Mouse (Mus musculus): ENCODE data around the gene Map7. TPM values are rescaled to one million over a fixed set of nuclear protein-coding genes. Genes with fewer than 3 reads are reported as not detected.

Gene Map7
- polyA plus RNA-seq, 1 experiment: 108 TPM

GRCm38 (mm10) chr10:20298152-20298920, 150.1 kb downstream of the Map7 start:
- H3K27me3 ChIP-seq (ENCODE audit: control insufficient read depth, insufficient read depth, low read length, poor library complexity, severe bottlenecking): no peaks in the 10 kb centered on the region

GRCm38 (mm10) chr10:20299114-20299513, 150.8 kb downstream of the Map7 start:
- Histone ChIP-seq H3K4me1 (ENCODE audit: control insufficient read depth, insufficient read depth, low read length) (peaks cover 4% of the 10 kb centered on the region), H3K9me3 (replicated peaks; ENCODE audit: control insufficient read depth, insufficient read depth, low read length, poor library complexity, severe bottlenecking) (no peaks in the 10 kb centered on the region)
- TF ChIP-seq POLR2A (IDR thresholded peaks at IDR 0.05; ENCODE audit: insufficient read depth, low read length) (no peak), CTCF (IDR thresholded peaks at IDR 0.05; ENCODE audit: low read depth, low read length) (no peak), EP300 (IDR thresholded peaks at IDR 0.05; ENCODE audit: insufficient read depth, low read depth, low read length) (no peak)

More at GRCm38 (mm10) chr10:20298152-20298920, 150.1 kb downstream of the Map7 start:
- no peaks in the 10 kb centered on the region for H3K9me3 ChIP-seq (replicated peaks; ENCODE audit: control insufficient read depth, insufficient read depth, low read length, poor library complexity, severe bottlenecking)
- H3K9ac ChIP-seq (ENCODE audit: low read depth, poor library complexity, severe bottlenecking): no peak overlapping the region
- TF ChIP-seq CTCF (IDR thresholded peaks at IDR 0.05; ENCODE audit: low read depth, low read length): no peak
- no peak for TF ChIP-seq POLR2A (IDR thresholded peaks at IDR 0.05; ENCODE audit: insufficient read depth, low read length)
- no peak for TF ChIP-seq EP300 (IDR thresholded peaks at IDR 0.05; ENCODE audit: insufficient read depth, low read depth, low read length)
- H3K4me1 ChIP-seq (ENCODE audit: control insufficient read depth, insufficient read depth, low read length): peaks cover 4% of the 10 kb centered on the region
- H3K27ac ChIP-seq (ENCODE audit: insufficient read depth, low read length): peak overlapping the region; percentile 8; the same call in 1 of the 2 replicates
- H3K36me3 ChIP-seq (ENCODE audit: control insufficient read depth, insufficient read depth, low read length, poor library complexity, severe bottlenecking): no peaks in the 10 kb centered on the region
- H3K4me3 ChIP-seq (ENCODE audit: low read depth, low read length): no peak overlapping the region

GRCm38 (mm10) chr10:20310969-20311769, 162.9 kb downstream of the Map7 start:
- Histone ChIP-seq H3K9me3 (replicated peaks; ENCODE audit: control insufficient read depth, insufficient read depth, low read length, poor library complexity, severe bottlenecking) (no peaks in the 10 kb centered on the region), H3K4me3 (ENCODE audit: low read depth, low read length) (peak overlapping the region; percentile 66), H3K27ac (ENCODE audit: insufficient read depth, low read length) (peak overlapping the region; percentile 91), H3K36me3 (ENCODE audit: control insufficient read depth, insufficient read depth, low read length, poor library complexity, severe bottlenecking) (peaks cover 2% of the 10 kb centered on the region; the same call in 1 of the 2 replicates), H3K4me1 (ENCODE audit: control insufficient read depth, insufficient read depth, low read length) (no peaks in the 10 kb centered on the region), H3K27me3 (ENCODE audit: control insufficient read depth, insufficient read depth, low read length, poor library complexity, severe bottlenecking) (no peaks in the 10 kb centered on the region), H3K9ac (ENCODE audit: low read depth, poor library complexity, severe bottlenecking) (peak overlapping the region; percentile 88)
- TF ChIP-seq CTCF (IDR thresholded peaks at IDR 0.05; ENCODE audit: low read depth, low read length) (no peak), EP300 (IDR thresholded peaks at IDR 0.05; ENCODE audit: insufficient read depth, low read depth, low read length) (no peak), POLR2A (IDR thresholded peaks at IDR 0.05; ENCODE audit: insufficient read depth, low read length) (no peak)

More at GRCm38 (mm10) chr10:20299114-20299513, 150.8 kb downstream of the Map7 start:
- Histone ChIP-seq H3K36me3 (ENCODE audit: control insufficient read depth, insufficient read depth, low read length, poor library complexity, severe bottlenecking) (no peaks in the 10 kb centered on the region), H3K4me3 (ENCODE audit: low read depth, low read length) (no peak overlapping the region), H3K27me3 (ENCODE audit: control insufficient read depth, insufficient read depth, low read length, poor library complexity, severe bottlenecking) (no peaks in the 10 kb centered on the region), H3K9ac (ENCODE audit: low read depth, poor library complexity, severe bottlenecking) (no peak overlapping the region), H3K27ac (ENCODE audit: insufficient read depth, low read length) (no peak overlapping the region)

GRCm38 (mm10) chr10:20311918-20312735, 163.9 kb downstream of the Map7 start, which contains the start of gene Bclaf1:
Gene Bclaf1, plus strand, starts transcription at chr10:20312469.
- H3K4me1 ChIP-seq (ENCODE audit: control insufficient read depth, insufficient read depth, low read length): no peaks in the 10 kb centered on the region
- TF ChIP-seq EP300 (IDR thresholded peaks at IDR 0.05; ENCODE audit: insufficient read depth, low read depth, low read length) (no peak), CTCF (IDR thresholded peaks at IDR 0.05; ENCODE audit: low read depth, low read length) (no peak), POLR2A (IDR thresholded peaks at IDR 0.05; ENCODE audit: insufficient read depth, low read length) (peak; percentile 82)
- no peaks in the 10 kb centered on the region for H3K9me3 ChIP-seq (replicated peaks; ENCODE audit: control insufficient read depth, insufficient read depth, low read length, poor library complexity, severe bottlenecking)
- H3K36me3 ChIP-seq (ENCODE audit: control insufficient read depth, insufficient read depth, low read length, poor library complexity, severe bottlenecking): peaks cover 2% of the 10 kb centered on the region; the same call in 1 of the 2 replicates
- H3K9ac ChIP-seq (ENCODE audit: low read depth, poor library complexity, severe bottlenecking): peak within 1 kb of the TSS; percentile 88
- peak within 1 kb of the TSS; percentile 88 for H3K4me3 ChIP-seq (ENCODE audit: low read depth, low read length)
- H3K27me3 ChIP-seq (ENCODE audit: control insufficient read depth, insufficient read depth, low read length, poor library complexity, severe bottlenecking): no peaks in the 10 kb centered on the region
- peak within 1 kb of the TSS; percentile 92 for H3K27ac ChIP-seq (ENCODE audit: insufficient read depth, low read length)

- TF ChIP-seq POLR2A (IDR thresholded peaks at IDR 0.05; ENCODE audit: insufficient read depth, low read length): no peak
- TF ChIP-seq EP300 (IDR thresholded peaks at IDR 0.05; ENCODE audit: insufficient read depth, low read depth, low read length): no peak
- TF ChIP-seq CTCF (IDR thresholded peaks at IDR 0.05; ENCODE audit: low read depth, low read length): no peak
- H3K27me3 ChIP-seq (ENCODE audit: control insufficient read depth, insufficient read depth, low read length, poor library complexity, severe bottlenecking): no peaks in the 10 kb centered on the region
- no peaks in the 10 kb centered on the region for H3K4me1 ChIP-seq (ENCODE audit: control insufficient read depth, insufficient read depth, low read length)
- peak overlapping the region; percentile 88 for H3K9ac ChIP-seq (ENCODE audit: low read depth, poor library complexity, severe bottlenecking)
- peak overlapping the region; percentile 84 for H3K4me3 ChIP-seq (ENCODE audit: low read depth, low read length)
- H3K9me3 ChIP-seq (replicated peaks; ENCODE audit: control insufficient read depth, insufficient read depth, low read length, poor library complexity, severe bottlenecking): no peaks in the 10 kb centered on the region
- H3K36me3 ChIP-seq (ENCODE audit: control insufficient read depth, insufficient read depth, low read length, poor library complexity, severe bottlenecking): peaks cover 6% of the 10 kb centered on the region; the same call in 1 of the 2 replicates
- peak overlapping the region; percentile 92 for H3K27ac ChIP-seq (ENCODE audit: insufficient read depth, low read length)
Observed at GRCm38 (mm10) chr10:20312736-20313301, 164.5 kb downstream of the Map7 start.
